Mouse (Mus musculus) kidney, adult 2 months (tissue): ENCODE data around the gene Vcpkmt.

Source experiments
- CTCF ChIP-seq: fragments of 200-500 bp; conservative IDR thresholded peaks from 2 replicates; pipeline ENCODE4 v1.5.1; 2011; ENCODE audit warnings: low read depth, mild to moderate bottlenecking, control low read depth, low read length, moderate library complexity, mixed read lengths; ENCODE audit not compliant: insufficient read depth, insufficient read length
- POLR2A ChIP-seq: fragments of 200-500 bp; IDR thresholded peaks from one replicate; pipeline ENCODE4 v1.6.1; 2011; ENCODE audit warnings: low read depth, low read length, control low read depth

DNA sequence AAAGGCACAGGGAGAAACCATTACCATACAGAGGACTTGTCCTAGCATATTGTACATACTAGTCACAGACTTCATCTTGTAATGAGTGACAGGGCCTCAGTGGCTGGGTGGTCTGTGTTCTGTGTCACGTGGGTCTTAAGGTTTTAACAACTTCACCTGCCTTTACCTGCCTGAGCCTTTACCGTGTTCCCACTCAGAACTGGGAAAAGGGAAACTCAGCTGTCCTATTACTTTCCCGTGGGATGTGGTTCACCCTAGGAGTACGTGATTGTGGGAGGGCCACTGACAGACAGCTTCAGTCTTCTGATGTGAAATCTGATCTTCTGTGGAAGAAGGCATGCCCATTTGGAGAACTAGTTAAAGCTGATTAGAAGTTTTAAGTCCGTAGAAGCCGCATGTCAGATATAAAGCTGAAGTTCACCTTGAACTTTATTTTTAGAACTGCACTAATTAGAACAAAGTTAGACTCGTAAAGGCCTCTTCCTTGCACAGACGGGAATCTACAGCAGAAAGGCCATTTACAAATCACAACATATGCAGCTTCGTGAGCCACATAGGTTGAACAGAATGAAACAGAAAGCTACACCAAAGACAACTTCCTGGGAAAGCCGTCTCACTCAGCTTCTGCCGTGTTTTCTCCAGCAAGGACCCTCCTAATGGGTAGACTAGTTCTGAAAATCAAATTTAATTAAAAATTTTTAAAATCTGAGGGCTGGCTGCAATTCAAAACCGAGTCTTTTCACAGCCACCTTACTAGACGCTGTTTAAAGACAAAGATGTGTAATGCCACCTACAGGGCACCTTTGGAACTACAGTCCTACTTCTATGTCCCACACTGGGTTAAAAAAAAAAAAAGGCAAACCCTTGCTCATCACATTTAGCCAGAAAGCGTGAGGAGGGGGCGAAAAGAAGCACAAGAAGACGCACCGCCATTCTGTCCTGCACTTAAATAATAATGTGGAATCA lies 8.6 kb downstream of the Vcpkmt start:
- TF ChIP-seq CTCF = 0 out of 2 replicates have a peak, but pooled peaks have one; percentile 11
- no peak for TF ChIP-seq POLR2A
